Mouse (Mus musculus) lung, adult 2 months (tissue): ENCODE results near the gene Trp73. TPM values are rescaled to one million over a fixed set of nuclear protein-coding genes. Genes with fewer than 3 reads are reported as not detected.

Experiments
- DNase-seq: peaks from one replicate; pipeline ENCODE4 v3.0.0; 2022
- H3K4me1 ChIP-seq: fragments of 200-500 bp; 2 replicates; pipeline ENCODE4 v1.6.1; 2011; ENCODE audit warnings: low read length; ENCODE audit not compliant: control insufficient read depth, insufficient read depth
- H3K4me3 ChIP-seq: fragments of 200-500 bp; replicated peaks from 2 replicates; pipeline ENCODE3; 2011; ENCODE audit warnings: low read depth, mild to moderate bottlenecking, control low read depth, low read length; ENCODE audit errors: extremely low read depth
- CTCF ChIP-seq: fragments of 200-500 bp; IDR thresholded peaks from 2 replicates; pipeline ENCODE4 v1.5.1; 2011; ENCODE audit warnings: mild to moderate bottlenecking, low read length, control low read depth; ENCODE audit not compliant: insufficient read depth
- POLR2A ChIP-seq: fragments of 200-500 bp; IDR thresholded peaks from 2 replicates; pipeline ENCODE4 v1.6.1; 2011; ENCODE audit warnings: low read depth, mild to moderate bottlenecking, control low read depth, low read length, borderline replicate concordance; ENCODE audit errors: extremely low read depth
- WGBS: fragments of 180-500 bp; shearing (Covaris S2); methylation state at CpG from one replicate; pipeline ENCODE4 v1.1.7; 2018; 5-methylcytosine and 5-hydroxymethylcytosine counted together
- polyA plus RNA-seq: library from polyadenylated mRNA; depleted of rRNA; stranded (reverse); fragments of >200 nt; gene quantifications from 2 replicates; pipeline ENCODE4 v1.2.3, GENCODE M21; 2012

Trp73 gene
- polyA plus RNA-seq, 1 experiment: 10.0 TPM

- no peak for DNase-seq
- Histone ChIP-seq H3K4me1 (no peaks in the 10 kb centered on the region), H3K4me3 (no peak overlapping the region)
- WGBS: 58% methylated on average over 2 of the region's 2 CpGs
- TF ChIP-seq CTCF (no peak), POLR2A (no peak)
Observed at GRCm38 (mm10) chr4:154056046-154056445, 84.0 kb downstream of the Trp73 start.

GRCm38 (mm10) chr4:154055482-154055881 lies 84.5 kb downstream of the Trp73 start:
- TF ChIP-seq POLR2A (no peak), CTCF (no peak)
- 72% methylated on average over 7 of the region's 7 CpGs for WGBS

GRCm38 (mm10) chr4:154053065-154053464 lies 86.9 kb downstream of the Trp73 start:
- TF ChIP-seq CTCF (peak; percentile 44), POLR2A (no peak)
- Histone ChIP-seq H3K4me1 (no peaks in the 10 kb centered on the region), H3K4me3 (no peak overlapping the region)
- WGBS: 50% methylated on average over 4 of the region's 4 CpGs
- no peak for DNase-seq

More at GRCm38 (mm10) chr4:154055482-154055881, 84.5 kb downstream of the Trp73 start:
- DNase-seq: no peak
- no peaks in the 10 kb centered on the region for H3K4me1 ChIP-seq
- H3K4me3 ChIP-seq: no peak overlapping the region

- no peak for DNase-seq
- 81% methylated on average over 3 of the region's 3 CpGs for WGBS
- Histone ChIP-seq H3K4me3 (no peak overlapping the region), H3K4me1 (no peaks in the 10 kb centered on the region)
- no peak for TF ChIP-seq POLR2A
Observed at GRCm38 (mm10) chr4:154051401-154051800, 88.6 kb downstream of the Trp73 start.

GRCm38 (mm10) chr4:154045837-154046236 lies 94.2 kb downstream of the Trp73 start:
- 64% methylated on average over 5 of the region's 5 CpGs for WGBS
- Histone ChIP-seq H3K4me3 (no peak overlapping the region), H3K4me1 (no peaks in the 10 kb centered on the region)
- TF ChIP-seq POLR2A: no peak
- TF ChIP-seq CTCF: no peak
- no peak for DNase-seq

GRCm38 (mm10) chr4:154042577-154042976 lies 97.4 kb downstream of the Trp73 start, which contains the start of gene Ccdc27:
Gene Ccdc27 (minus strand): TSS chr4:154042677.
- Histone ChIP-seq H3K4me1 (no peaks in the 10 kb centered on the region), H3K4me3 (no peak within 1 kb of the TSS)
- no peak for TF ChIP-seq CTCF
- TF ChIP-seq POLR2A: no peak
- no peak for DNase-seq
- 79% methylated on average over 9 of the region's 9 CpGs for WGBS

- Histone ChIP-seq H3K4me3 (no peak overlapping the region), H3K4me1 (no peaks in the 10 kb centered on the region)
- WGBS: 37% methylated on average over 3 of the region's 3 CpGs
- TF ChIP-seq CTCF: no peak
- TF ChIP-seq POLR2A: no peak
- DNase-seq: no peak
Observed at GRCm38 (mm10) chr4:154037123-154037522, 102.9 kb downstream of the Trp73 start.

GRCm38 (mm10) chr4:154028646-154029045 lies 111.4 kb downstream of the Trp73 start:
- TF ChIP-seq POLR2A (no peak), CTCF (0 out of 2 replicates have a peak, but pooled peaks have one; percentile 17)
- no peak for DNase-seq

GRCm38 (mm10) chr4:154028066-154028465 lies 111.9 kb downstream of the Trp73 start:
- Histone ChIP-seq H3K4me1 (peaks cover 10% of the 10 kb centered on the region; the same call in 1 of the 2 replicates), H3K4me3 (no peak overlapping the region)
- DNase-seq: no peak
- TF ChIP-seq POLR2A (no peak), CTCF (no peak)
- WGBS: 47% methylated on average over 7 of the region's 7 CpGs

More at GRCm38 (mm10) chr4:154028646-154029045, 111.4 kb downstream of the Trp73 start:
- no peak overlapping the region for H3K4me3 ChIP-seq
- peaks cover 9% of the 10 kb centered on the region; the same call in 1 of the 2 replicates for H3K4me1 ChIP-seq

GRCm38 (mm10) chr4:154026441-154026761 lies 113.6 kb downstream of the Trp73 start:
- DNase-seq: no peak
- Histone ChIP-seq H3K4me1 (peaks cover 21% of the 10 kb centered on the region; the same call in 1 of the 2 replicates), H3K4me3 (peak overlapping the region; percentile 73)
- 36% methylated on average over 2 of the region's 2 CpGs for WGBS
- no peak for TF ChIP-seq POLR2A
- no peak for TF ChIP-seq CTCF
